Mouse (Mus musculus) heart, adult 2 months (tissue): ENCODE data around the gene Pla2g6.

Source experiments
- CTCF ChIP-seq: fragments of 200-600 bp; IDR thresholded peaks from 2 replicates; pipeline ENCODE4 v1.8.1; 2022; ENCODE audit warnings: antibody characterized with exemption, mild to moderate bottlenecking, moderate library complexity
- EP300 ChIP-seq: fragments of 200-500 bp; IDR thresholded peaks from 2 replicates; pipeline ENCODE4 v1.6.1; 2011; ENCODE audit warnings: low read depth, low read length, control low read depth; ENCODE audit not compliant: insufficient read depth
- POLR2A ChIP-seq: fragments of 200-500 bp; IDR thresholded peaks from 2 replicates; pipeline ENCODE4 v1.6.1; 2011; ENCODE audit warnings: mild to moderate bottlenecking, low read depth, low read length, control low read depth; ENCODE audit not compliant: insufficient read depth

DNA sequence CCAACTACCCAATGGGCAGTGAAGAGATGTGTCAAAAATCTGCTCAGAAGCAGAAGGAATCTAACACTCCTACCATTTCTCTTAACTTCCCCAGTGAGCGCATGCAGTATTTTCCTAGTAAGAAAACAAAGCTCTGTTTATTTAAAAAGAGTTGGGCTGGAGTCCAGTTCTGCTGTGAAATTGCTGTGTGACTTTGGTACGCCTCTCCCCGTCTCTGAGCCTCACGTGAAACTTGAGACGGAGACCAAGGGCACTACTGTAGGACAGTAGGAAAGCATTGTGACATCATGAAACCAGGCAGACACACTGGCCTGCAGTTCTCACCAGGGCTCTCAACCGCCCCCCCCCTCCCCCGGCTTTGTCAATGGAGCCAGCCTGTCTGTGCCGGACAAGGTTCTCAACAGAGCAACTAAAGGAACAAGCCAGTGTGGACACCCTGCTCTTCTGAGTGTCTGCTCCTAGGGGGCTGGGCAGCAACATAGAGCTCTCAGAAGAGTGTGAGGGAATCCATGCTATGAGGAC, 14.3 kb downstream of the Pla2g6 start:
- no peak for TF ChIP-seq POLR2A
- no peak for TF ChIP-seq CTCF
- no peak for TF ChIP-seq EP300
